14 mouse cellular contexts compared by ENCODE assay signal in the genomic region with DNA sequence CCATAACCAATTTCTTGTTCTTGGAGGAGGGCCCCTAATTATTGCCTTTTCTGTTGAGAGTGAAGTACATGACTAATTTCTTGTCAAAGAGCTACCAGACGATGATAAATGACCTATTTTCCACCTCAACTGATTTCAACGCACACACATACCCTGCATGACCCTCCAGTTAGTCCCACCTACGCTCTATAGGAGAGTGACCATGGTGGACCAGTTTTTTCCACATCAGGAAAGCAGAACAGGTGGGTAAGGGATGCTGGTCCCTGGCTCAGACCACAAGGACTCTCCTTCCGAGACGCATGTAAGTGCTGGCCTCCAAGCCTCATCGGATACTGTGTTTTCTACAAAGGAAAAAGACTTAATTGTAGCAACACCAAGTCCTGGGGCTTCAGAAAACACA.
DNase-seq lines count a peak whose midpoint lies in the region; ATAC-seq and TF ChIP-seq lines count a peak whose summit lies in the region.
"Had no signal": no experiment of that assay in that cellular context is flagged by ENCODE, and none has a peak within 500 bp of the region (broad histone marks: within the 10 kb centered on the region; RNA-seq: fewer than 3 reads in every experiment).

No protein-coding gene starts in this region.

- no peak overlapping the region for H3K4me3 ChIP-seq in embryonic facial prominence, embryonic 14.5 days (ENCODE audit: low read depth, low read length)
- H3K4me3 ChIP-seq in embryonic facial prominence, embryonic 10.5 days, result no peak overlapping the region
- no peak overlapping the region for H3K4me3 ChIP-seq in heart, postnatal 0 days (ENCODE audit: low read depth, low read length)
- H3K4me3 ChIP-seq in heart, embryonic 11.5 days (ENCODE audit: low read depth, low read length), result no peak overlapping the region
- H3K4me3 ChIP-seq in kidney, postnatal 0 days (replicated peaks; ENCODE audit: low read depth, low read length), result no peak overlapping the region
- H3K4me3 ChIP-seq in small intestine, adult 2 months (ENCODE audit: low read depth, low read length), result no peak overlapping the region
- H3K4me3 ChIP-seq: limb, embryonic 10.5 days; neural tube, embryonic 12.5 days had no signal

- ATAC-seq in embryonic facial prominence, embryonic 14.5 days (ENCODE audit: low read depth), result 0 out of 2 replicates have a peak, but pooled peaks have one; percentile 17
- ATAC-seq in heart, postnatal 0 days (ENCODE audit: insufficient read depth, low read depth), result no peak
- ATAC-seq in heart, embryonic 11.5 days (replicated peaks; ENCODE audit: insufficient number of reproducible peaks, low FRiP score, low TSS enrichment), result no peak
- no peak for ATAC-seq in kidney, postnatal 0 days (replicated peaks; ENCODE audit: low FRiP score, low read depth)
- ATAC-seq: activated CD4-positive, CD25-positive, alpha-beta regulatory T cell, adult 4 months; midbrain, embryonic 16.5 days had no signal

- H3K27ac ChIP-seq in embryonic facial prominence, embryonic 14.5 days (replicated peaks; ENCODE audit: low read depth, low read length), result no peak overlapping the region
- H3K27ac ChIP-seq in embryonic facial prominence, embryonic 10.5 days (replicated peaks), result no peak overlapping the region
- H3K27ac ChIP-seq in heart, postnatal 0 days (ENCODE audit: low read depth), result peak overlapping the region; percentile 73
- no peak overlapping the region for H3K27ac ChIP-seq in heart, embryonic 11.5 days (ENCODE audit: low read depth, low read length)
- peak overlapping the region; percentile 14; the same call in 1 of the 2 replicates for H3K27ac ChIP-seq in kidney, postnatal 0 days
- H3K27ac ChIP-seq in small intestine, adult 2 months (ENCODE audit: insufficient read depth, low read depth, low read length), result 0 out of 2 replicates have a peak overlapping the region, but pooled peaks have one; percentile 2
- H3K27ac ChIP-seq: limb, embryonic 10.5 days; liver, embryonic 14.5 days; neural tube, embryonic 12.5 days had no signal

- no peak for TF ChIP-seq CTCF in heart, postnatal 0 days (IDR thresholded peaks at IDR 0.05; ENCODE audit: low read depth)
- TF ChIP-seq CTCF in kidney, postnatal 0 days (IDR thresholded peaks at IDR 0.05; ENCODE audit: low read depth), result no peak
- no peak for TF ChIP-seq CTCF in small intestine, adult 2 months (IDR thresholded peaks at IDR 0.05; ENCODE audit: extremely low read depth, insufficient read length, insufficient replicate concordance, low read depth, low read length)

- DNase-seq in embryonic facial prominence, embryonic 14.5 days (ENCODE audit: low spot score), result no peak
- DNase-seq in embryonic facial prominence, embryonic 10.5 days (ENCODE audit: low spot score), result no peak
- no peak for DNase-seq in heart, postnatal 0 days (ENCODE audit: low spot score)
- DNase-seq in kidney, postnatal 0 days (ENCODE audit: low spot score), result no peak
- no peak for DNase-seq in kidney, adult 8-10 months
- DNase-seq in right cerebral cortex, postnatal 36 days (ENCODE audit: low spot score in 2 of 2), result no peak
- DNase-seq: right cerebral cortex, postnatal 4 days had no signal

- peaks cover 14% of the 10 kb centered on the region; the same call in 1 of the 2 replicates for H3K4me1 ChIP-seq in embryonic facial prominence, embryonic 14.5 days (ENCODE audit: control insufficient read depth, insufficient read depth, low read length)
- H3K4me1 ChIP-seq in embryonic facial prominence, embryonic 10.5 days, result peaks cover 9% of the 10 kb centered on the region
- peaks cover 15% of the 10 kb centered on the region for H3K4me1 ChIP-seq in heart, postnatal 0 days (ENCODE audit: control insufficient read depth, insufficient read depth)
- no peaks in the 10 kb centered on the region for H3K4me1 ChIP-seq in heart, embryonic 11.5 days (ENCODE audit: control insufficient read depth, insufficient read depth, low read length)
- H3K4me1 ChIP-seq in kidney, postnatal 0 days (replicated peaks; ENCODE audit: insufficient read depth, low read length), result peaks cover 3% of the 10 kb centered on the region; the same call in 1 of the 2 replicates
- H3K4me1 ChIP-seq in small intestine, adult 2 months (ENCODE audit: control insufficient read depth, insufficient read depth, insufficient read length, low read length), result no peaks in the 10 kb centered on the region

- no peak for TF ChIP-seq EP300 in heart, postnatal 0 days (IDR thresholded peaks at IDR 0.05; ENCODE audit: low read depth)

- no peaks in the 10 kb centered on the region for H3K27me3 ChIP-seq in embryonic facial prominence, embryonic 14.5 days (replicated peaks; ENCODE audit: control insufficient read depth, insufficient read depth, low read length)
- no peaks in the 10 kb centered on the region for H3K27me3 ChIP-seq in embryonic facial prominence, embryonic 10.5 days (replicated peaks; ENCODE audit: low read depth, poor library complexity, severe bottlenecking)
- H3K27me3 ChIP-seq in heart, postnatal 0 days (ENCODE audit: control insufficient read depth, insufficient read depth, low read length), result no peaks in the 10 kb centered on the region
- no peaks in the 10 kb centered on the region for H3K27me3 ChIP-seq in heart, embryonic 11.5 days (ENCODE audit: control insufficient read depth, insufficient read depth, low read length)
- H3K27me3 ChIP-seq in kidney, postnatal 0 days (ENCODE audit: insufficient read depth, low read length), result no peaks in the 10 kb centered on the region
- no peaks in the 10 kb centered on the region for H3K27me3 ChIP-seq in small intestine, adult 2 months (ENCODE audit: control insufficient read depth, insufficient read depth, low read length)
- H3K27me3 ChIP-seq: neural tube, embryonic 12.5 days had no signal

- H3K36me3 ChIP-seq in embryonic facial prominence, embryonic 14.5 days (ENCODE audit: control insufficient read depth, insufficient read depth, low read length), result no peaks in the 10 kb centered on the region
- no peaks in the 10 kb centered on the region for H3K36me3 ChIP-seq in embryonic facial prominence, embryonic 10.5 days (replicated peaks)
- H3K36me3 ChIP-seq in heart, postnatal 0 days (replicated peaks; ENCODE audit: control insufficient read depth, insufficient read depth, low read length), result no peaks in the 10 kb centered on the region
- no peaks in the 10 kb centered on the region for H3K36me3 ChIP-seq in heart, embryonic 11.5 days (ENCODE audit: control insufficient read depth, insufficient read depth, low read length)
- H3K36me3 ChIP-seq in kidney, postnatal 0 days (ENCODE audit: insufficient read depth, low read length), result no peaks in the 10 kb centered on the region
- no peaks in the 10 kb centered on the region for H3K36me3 ChIP-seq in small intestine, adult 2 months (ENCODE audit: control insufficient read depth, insufficient read depth, low read length)
- H3K36me3 ChIP-seq: limb, embryonic 10.5 days; neural tube, embryonic 12.5 days had no signal

- H3K4me2 ChIP-seq in embryonic facial prominence, embryonic 14.5 days (ENCODE audit: low read depth, low read length), result no peak overlapping the region
- 0 out of 2 replicates have a peak overlapping the region, but pooled peaks have one; percentile 17 for H3K4me2 ChIP-seq in heart, postnatal 0 days (ENCODE audit: low read depth, low read length)
- no peak overlapping the region for H3K4me2 ChIP-seq in heart, embryonic 11.5 days
- no peak overlapping the region for H3K4me2 ChIP-seq in kidney, postnatal 0 days (ENCODE audit: low read length)
- H3K4me2 ChIP-seq: neural tube, embryonic 12.5 days had no signal

- 65% methylated on average over 6 of the region's 6 CpGs for WGBS in embryonic facial prominence, embryonic 14.5 days
- 77% methylated on average over 6 of the region's 6 CpGs for WGBS in embryonic facial prominence, embryonic 10.5 days
- WGBS in heart, postnatal 0 days, result 78% methylated on average over 6 of the region's 6 CpGs
- WGBS in heart, embryonic 11.5 days (ENCODE audit: insufficient replicate concordance), result 78% methylated on average over 6 of the region's 6 CpGs
- 69% methylated on average over 6 of the region's 6 CpGs for WGBS in kidney, postnatal 0 days
- WGBS in small intestine, adult 2 months, result 73% methylated on average over 6 of the region's 6 CpGs

- no peak for TF ChIP-seq POLR2A in small intestine, adult 2 months (IDR thresholded peaks at IDR 0.05; ENCODE audit: low read depth, low read length)

- no peaks in the 10 kb centered on the region for H3K9me3 ChIP-seq in embryonic facial prominence, embryonic 14.5 days (ENCODE audit: control insufficient read depth, low read length)
- H3K9me3 ChIP-seq in embryonic facial prominence, embryonic 10.5 days, result no peaks in the 10 kb centered on the region
- H3K9me3 ChIP-seq in heart, postnatal 0 days (replicated peaks; ENCODE audit: control insufficient read depth, low read length), result no peaks in the 10 kb centered on the region
- H3K9me3 ChIP-seq in heart, embryonic 11.5 days (replicated peaks; ENCODE audit: control insufficient read depth, low read length), result no peaks in the 10 kb centered on the region
- H3K9me3 ChIP-seq in kidney, postnatal 0 days (replicated peaks; ENCODE audit: low read length), result no peaks in the 10 kb centered on the region
- H3K9me3 ChIP-seq: limb, embryonic 10.5 days; neural tube, embryonic 12.5 days had no signal

- H3K9ac ChIP-seq in embryonic facial prominence, embryonic 14.5 days (ENCODE audit: low read depth, low read length), result no peak overlapping the region
- H3K9ac ChIP-seq in heart, postnatal 0 days (replicated peaks; ENCODE audit: low read depth, low read length), result no peak overlapping the region
- no peak overlapping the region for H3K9ac ChIP-seq in heart, embryonic 11.5 days (ENCODE audit: low read depth, low read length)
- H3K9ac ChIP-seq in kidney, postnatal 0 days (ENCODE audit: low read depth, low read length), result no peak overlapping the region
- H3K9ac ChIP-seq: liver, embryonic 14.5 days; neural tube, embryonic 12.5 days had no signal

Comparison
In these comparisons a context has a peak if more than half of its experiments do, and no peak if none do; other contexts are left out.
1. H3K27ac ChIP-seq: peak in heart, postnatal 0 days (single experiment), kidney, postnatal 0 days (single experiment) and small intestine, adult 2 months (single experiment); none in embryonic facial prominence, embryonic 14.5 days (single experiment), embryonic facial prominence, embryonic 10.5 days (single experiment) and heart, embryonic 11.5 days (single experiment).